Mouse (Mus musculus): ENCODE data around the gene C3ar1.

Gene C3ar1

DNA sequence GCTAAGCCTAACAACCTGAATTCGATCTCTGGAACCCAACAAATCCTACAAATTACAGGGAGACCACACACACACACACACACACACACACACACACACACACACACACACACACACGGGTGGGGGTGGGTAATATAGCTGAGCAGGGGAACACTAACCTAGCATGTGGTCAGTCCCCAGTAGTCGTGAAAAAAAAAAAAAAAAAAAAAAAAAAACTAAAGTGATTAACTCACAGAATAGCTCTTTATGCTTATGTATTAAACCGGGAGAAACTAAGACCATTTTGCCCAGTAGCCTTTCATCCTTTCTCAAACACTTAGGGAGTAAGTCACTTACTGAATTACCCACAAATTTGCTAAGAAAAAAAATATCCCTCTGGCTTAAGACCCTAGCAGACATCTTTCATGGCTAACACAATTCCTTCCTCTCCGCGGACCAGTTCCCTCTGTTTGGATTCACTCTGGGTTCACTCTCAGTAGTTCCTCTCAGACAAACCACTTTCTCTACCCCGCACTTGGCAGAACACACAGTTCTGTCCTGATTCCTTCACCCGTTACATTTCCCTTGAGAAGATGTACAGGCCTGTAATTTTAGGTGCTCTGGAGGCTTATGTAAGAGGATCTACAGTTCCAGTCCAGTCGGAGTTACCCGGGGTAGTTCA is 55.2 kb downstream of the C3ar1 start:
- in situ Hi-C loops (cut with MboI; ENCODE audit: low sequenced_read_pairs) = no loop called here
